Mouse (Mus musculus): ENCODE data around the gene Tmem203.

GRCm38 (mm10) chr2:25237522-25237921, 17.7 kb upstream of the Tmem203 start:
- no peak for TF ChIP-seq HCFC1 (IDR thresholded peaks at IDR 0.05; ENCODE audit: borderline replicate concordance, insufficient read depth, low read length)
- no peak for TF ChIP-seq CHD2 (IDR thresholded peaks at IDR 0.05; ENCODE audit: low read depth, low read length)

Data from ES-E14 (cell line).